Mouse (Mus musculus) forebrain, embryonic 11.5 days (tissue): ENCODE measurements around the gene Pitx1. TPM values are rescaled to one million over a fixed set of nuclear protein-coding genes. Genes with fewer than 3 reads are reported as not detected.

Experiments
- ATAC-seq: fragments of 200-750 bp; cut with Nextera tagmentation; replicated peaks from 2 replicates; pipeline ENCODE4 v1.8.0; 2017; ENCODE audit warnings: moderate TSS enrichment; ENCODE audit not compliant: low FRiP score
- DNase-seq: peaks from one replicate; pipeline ENCODE4 v3.0.0-alpha.2; 2017; ENCODE audit warnings: low spot score
- H3K27ac ChIP-seq: fragments of 300-500 bp; sonication (generic); 2 replicates; pipeline ENCODE4 v1.5.1; 2014; ENCODE audit warnings: low read depth, low read length
- H3K27me3 ChIP-seq: fragments of 300-500 bp; sonication (generic); 2 replicates; pipeline ENCODE4 v1.6.1; 2014; ENCODE audit warnings: mild to moderate bottlenecking, low read length, mixed read lengths; ENCODE audit not compliant: control insufficient read depth, insufficient read depth
- H3K36me3 ChIP-seq: fragments of 300-500 bp; sonication (generic); 2 replicates; pipeline ENCODE4 v1.6.1; 2014; ENCODE audit warnings: mild to moderate bottlenecking, low read length, moderate library complexity, mixed read lengths; ENCODE audit not compliant: control insufficient read depth, insufficient read depth
- H3K4me1 ChIP-seq: fragments of 300-500 bp; sonication (generic); replicated peaks from 2 replicates; pipeline ENCODE4 v1.6.1; 2014; ENCODE audit warnings: low read length, mixed read lengths; ENCODE audit not compliant: control insufficient read depth, insufficient read depth
- H3K4me2 ChIP-seq: fragments of 300-500 bp; sonication (generic); 2 replicates; pipeline ENCODE4 v1.6.1; 2014; ENCODE audit warnings: low read depth, mild to moderate bottlenecking, low read length, moderate library complexity, mixed read lengths; ENCODE audit not compliant: severe bottlenecking
- H3K4me3 ChIP-seq: fragments of 300-500 bp; sonication (generic); 2 replicates; pipeline ENCODE4 v1.5.1; 2014; ENCODE audit warnings: low read depth, low read length
- H3K9ac ChIP-seq: fragments of 300-500 bp; sonication (generic); 2 replicates; pipeline ENCODE4 v1.6.1; 2014; ENCODE audit warnings: low read length
- H3K9me3 ChIP-seq: fragments of 300-500 bp; sonication (generic); 2 replicates; pipeline ENCODE4 v1.6.1; 2016; ENCODE audit warnings: low read length, mixed read lengths; ENCODE audit not compliant: control insufficient read depth
- WGBS: fragments of 180-500 bp; shearing (Covaris S2); extraction: QIAGEN DNeasy Blood & Tissue Kit; methylation state at CpG from one replicate; pipeline ENCODE4 v1.1.7; 2014; 5-methylcytosine and 5-hydroxymethylcytosine counted together
- polyA plus RNA-seq: library from polyadenylated mRNA; unstranded; fragments of >200 nt; fragmentation: Nextera tagmentation; extraction: Ambion mirVana; gene quantifications from 2 replicates; pipeline ENCODE4 v1.2.1, GENCODE M21; 2014

Gene Pitx1
- polyA plus RNA-seq, 1 experiment from 2014 or later, result 0.76 TPM

- Histone ChIP-seq H3K9ac (no peak overlapping the region), H3K4me2 (no peak overlapping the region), H3K4me3 (no peak overlapping the region), H3K27ac (no peak overlapping the region), H3K4me1 (peaks cover 14% of the 10 kb centered on the region; the same call in 1 of the 2 replicates), H3K27me3 (peaks cover 87% of the 10 kb centered on the region), H3K36me3 (no peaks in the 10 kb centered on the region), H3K9me3 (no peaks in the 10 kb centered on the region)
- WGBS, result under 1% methylated on average over 50 of the region's 50 CpGs
- ATAC-seq, result no peak
- peak; percentile 62 for DNase-seq
Measured at GRCm38 (mm10) chr13:55828141-55829017, 7.6 kb downstream of the Pitx1 start.

GRCm38 (mm10) chr13:55827679-55828140 is 8.3 kb downstream of the Pitx1 start:
- ATAC-seq (no peak), DNase-seq (no peak)
- Histone ChIP-seq H3K4me1 (peaks cover 14% of the 10 kb centered on the region; the same call in 1 of the 2 replicates), H3K27me3 (peaks cover 86% of the 10 kb centered on the region), H3K36me3 (no peaks in the 10 kb centered on the region), H3K4me2 (no peak overlapping the region), H3K4me3 (no peak overlapping the region), H3K27ac (no peak overlapping the region), H3K9ac (no peak overlapping the region), H3K9me3 (no peaks in the 10 kb centered on the region)
- WGBS, result 0% methylated on average over 6 of the region's 6 CpGs

DNA sequence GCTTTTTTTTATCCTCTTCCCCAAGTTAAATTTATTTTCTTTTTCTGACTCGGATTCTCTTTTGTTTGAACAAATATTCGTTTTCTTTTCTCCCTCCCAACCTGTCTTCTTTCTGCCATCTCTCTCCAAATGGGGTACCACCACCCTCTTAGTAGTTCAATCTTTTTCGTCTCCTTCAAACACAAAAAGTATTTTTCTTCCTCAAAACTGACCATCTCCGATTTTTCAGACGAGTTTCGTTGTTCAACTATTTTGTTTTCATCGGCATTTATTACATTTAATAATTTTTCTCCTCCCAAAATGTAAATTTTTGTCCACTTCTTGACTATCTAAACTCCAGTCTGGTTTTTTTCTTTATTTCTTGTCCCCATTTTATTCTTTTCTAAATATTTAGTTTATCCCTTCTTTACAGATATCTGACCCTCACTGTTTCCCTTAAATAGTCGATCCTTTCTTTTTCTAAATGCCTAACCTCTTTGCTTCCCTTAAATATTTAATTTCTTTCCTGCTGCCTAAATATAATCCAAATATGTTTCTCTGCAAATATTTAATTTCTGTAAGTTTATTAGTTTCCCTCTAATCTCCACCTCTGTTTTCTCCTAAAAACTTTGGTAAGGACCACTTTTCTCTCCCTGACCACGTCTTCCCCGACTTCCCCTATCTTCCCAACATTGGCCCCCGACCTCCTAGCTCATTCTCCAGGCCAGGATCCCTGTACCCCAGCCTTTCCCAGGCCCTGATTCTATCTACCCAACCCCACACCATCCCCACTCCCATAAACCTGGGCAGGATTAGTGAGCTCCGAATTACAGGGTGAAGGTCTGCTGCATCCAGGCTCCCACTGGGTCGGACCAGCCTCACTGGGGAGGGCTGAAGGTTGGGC is 9.0 kb downstream of the Pitx1 start:
- H3K4me1 ChIP-seq, result peaks cover 14% of the 10 kb centered on the region; the same call in 1 of the 2 replicates
- H3K27ac ChIP-seq, result no peak overlapping the region
- ATAC-seq (no peak), DNase-seq (no peak)
- peaks cover 80% of the 10 kb centered on the region for H3K27me3 ChIP-seq
- no peaks in the 10 kb centered on the region for H3K9me3 ChIP-seq
- no peak overlapping the region for H3K4me3 ChIP-seq
- no peak overlapping the region for H3K9ac ChIP-seq
- 2% methylated on average over 13 of the region's 13 CpGs for WGBS
- H3K4me2 ChIP-seq, result no peak overlapping the region
- no peaks in the 10 kb centered on the region for H3K36me3 ChIP-seq

- H3K36me3 ChIP-seq, result no peaks in the 10 kb centered on the region
- WGBS, result under 1% methylated on average over 55 of the region's 56 CpGs
- H3K9me3 ChIP-seq, result no peaks in the 10 kb centered on the region
- no peak overlapping the region for H3K4me3 ChIP-seq
- H3K4me1 ChIP-seq, result peaks cover 11% of the 10 kb centered on the region; the same call in 1 of the 2 replicates
- ATAC-seq (no peak), DNase-seq (peak; percentile 71)
- H3K4me2 ChIP-seq, result no peak overlapping the region
- no peak overlapping the region for H3K9ac ChIP-seq
- no peak overlapping the region for H3K27ac ChIP-seq
- peaks cover 73% of the 10 kb centered on the region for H3K27me3 ChIP-seq
Measured at GRCm38 (mm10) chr13:55826008-55826671, 9.9 kb downstream of the Pitx1 start.

GRCm38 (mm10) chr13:55825245-55825681 is 10.7 kb downstream of the Pitx1 start:
- Histone ChIP-seq H3K36me3 (no peaks in the 10 kb centered on the region), H3K9ac (no peak overlapping the region), H3K4me1 (peaks cover 6% of the 10 kb centered on the region; the same call in 1 of the 2 replicates), H3K9me3 (no peaks in the 10 kb centered on the region), H3K4me2 (no peak overlapping the region), H3K27me3 (peaks cover 64% of the 10 kb centered on the region), H3K27ac (no peak overlapping the region), H3K4me3 (no peak overlapping the region)
- WGBS, result under 1% methylated on average over 32 of the region's 32 CpGs
- ATAC-seq (peak; percentile 51; the same call in 1 of the 2 replicates), DNase-seq (peak; percentile 69)

GRCm38 (mm10) chr13:55824151-55824945 is 11.6 kb downstream of the Pitx1 start:
- WGBS, result 6% methylated on average over 10 of the region's 10 CpGs
- Histone ChIP-seq H3K4me3 (no peak overlapping the region), H3K9me3 (no peaks in the 10 kb centered on the region), H3K4me1 (peaks cover 6% of the 10 kb centered on the region; the same call in 1 of the 2 replicates), H3K4me2 (no peak overlapping the region), H3K27ac (no peak overlapping the region), H3K9ac (no peak overlapping the region), H3K36me3 (no peaks in the 10 kb centered on the region), H3K27me3 (peaks cover 60% of the 10 kb centered on the region)
- ATAC-seq, result no peak
- DNase-seq, result no peak

DNA sequence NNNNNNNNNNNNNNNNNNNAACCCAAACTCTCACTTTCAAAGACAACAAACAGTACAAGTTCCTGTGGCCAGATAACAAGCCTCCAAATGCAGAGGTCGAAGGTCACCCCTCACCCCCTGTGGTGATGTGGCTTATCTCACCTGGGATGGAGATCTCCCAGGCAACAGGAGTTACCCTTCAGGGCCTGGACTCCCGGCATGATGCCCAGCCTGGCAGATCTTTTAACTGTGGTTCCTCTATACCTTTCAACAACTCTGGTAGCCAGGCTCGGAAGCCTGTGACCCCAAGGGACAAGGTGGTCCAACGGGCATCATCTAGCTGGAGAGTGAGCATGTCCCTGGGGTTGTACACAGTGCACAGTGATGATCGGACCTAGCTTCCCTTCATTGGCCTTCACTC is 13.5 kb downstream of the Pitx1 start:
- Histone ChIP-seq H3K27me3 (peaks cover 43% of the 10 kb centered on the region), H3K27ac (no peak overlapping the region), H3K4me1 (peaks cover 6% of the 10 kb centered on the region; the same call in 1 of the 2 replicates), H3K4me2 (no peak overlapping the region), H3K9me3 (no peaks in the 10 kb centered on the region), H3K4me3 (no peak overlapping the region), H3K9ac (no peak overlapping the region), H3K36me3 (no peaks in the 10 kb centered on the region)
- ATAC-seq (no peak), DNase-seq (no peak)
- WGBS, result 54% methylated on average over 5 of the region's 5 CpGs
